Mouse (Mus musculus) thymus, adult 2 months (tissue): ENCODE data around the gene Man1c1. TPM values are rescaled to one million over a fixed set of nuclear protein-coding genes. Genes with fewer than 3 reads are reported as not detected.

Experiments
- DNase-seq: peaks from one replicate; pipeline ENCODE4 v3.0.0; 2021
- H3K27ac ChIP-seq: fragments of 200-500 bp; 2 replicates; pipeline ENCODE4 v1.5.1; 2012; ENCODE audit warnings: low read length, control low read depth; ENCODE audit not compliant: control insufficient read depth, insufficient read depth
- H3K27me3 ChIP-seq: fragments of 200-500 bp; 2 replicates; pipeline ENCODE4 v1.6.1; 2012; ENCODE audit warnings: mild to moderate bottlenecking, low read length, moderate library complexity, mixed read lengths; ENCODE audit not compliant: control insufficient read depth, insufficient read depth
- H3K36me3 ChIP-seq: fragments of 200-500 bp; 2 replicates; pipeline ENCODE4 v1.6.1; 2012; ENCODE audit warnings: mild to moderate bottlenecking, low read length, moderate library complexity; ENCODE audit not compliant: control insufficient read depth, insufficient read depth
- H3K4me1 ChIP-seq: fragments of 200-500 bp; replicated peaks from 2 replicates; pipeline ENCODE4 v1.6.1; 2012; ENCODE audit warnings: low read length; ENCODE audit not compliant: control insufficient read depth, insufficient read depth
- H3K4me3 ChIP-seq: fragments of 200-500 bp; 2 replicates; pipeline ENCODE4 v1.5.1; 2012; ENCODE audit warnings: mild to moderate bottlenecking, low read length, control low read depth, moderate library complexity; ENCODE audit not compliant: control insufficient read depth, insufficient read depth
- CTCF ChIP-seq: fragments of 200-500 bp; IDR thresholded peaks from 2 replicates; pipeline ENCODE4 v1.5.1; 2012; ENCODE audit warnings: mild to moderate bottlenecking, control low read depth, low read length, moderate library complexity, borderline replicate concordance; ENCODE audit not compliant: control insufficient read depth, poor library complexity, insufficient read depth; ENCODE audit errors: extremely low read depth
- POLR2A ChIP-seq: fragments of 200-500 bp; IDR thresholded peaks from 2 replicates; pipeline ENCODE4 v1.6.1; 2012; ENCODE audit warnings: mild to moderate bottlenecking, low read length, control low read depth, moderate library complexity; ENCODE audit not compliant: control insufficient read depth, poor library complexity, insufficient read depth; ENCODE audit errors: extremely low read depth
- WGBS: fragments of 180-500 bp; shearing (Covaris S2); methylation state at CpG from one replicate; pipeline ENCODE4 v1.1.7; 2018; 5-methylcytosine and 5-hydroxymethylcytosine counted together
- polyA plus RNA-seq: library from polyadenylated mRNA; depleted of rRNA; stranded (reverse); fragments of >200 nt; gene quantifications from 2 replicates; pipeline ENCODE4 v1.2.3, GENCODE M21; 2012

Gene Man1c1
- polyA plus RNA-seq, 1 experiment, result 5.5 TPM

- H3K4me1 ChIP-seq, result peaks cover 15% of the 10 kb centered on the region
- no peaks in the 10 kb centered on the region for H3K27me3 ChIP-seq
- no peak overlapping the region for H3K4me3 ChIP-seq
- TF ChIP-seq POLR2A (no peak), CTCF (no peak)
- no peak overlapping the region for H3K27ac ChIP-seq
- WGBS, result 49% methylated on average over 9 of the region's 9 CpGs
- DNase-seq, result no peak
- H3K36me3 ChIP-seq, result no peaks in the 10 kb centered on the region
These were observed 115.8 kb downstream of the Man1c1 start for GRCm38 (mm10) chr4:134588287-134588686.

DNA sequence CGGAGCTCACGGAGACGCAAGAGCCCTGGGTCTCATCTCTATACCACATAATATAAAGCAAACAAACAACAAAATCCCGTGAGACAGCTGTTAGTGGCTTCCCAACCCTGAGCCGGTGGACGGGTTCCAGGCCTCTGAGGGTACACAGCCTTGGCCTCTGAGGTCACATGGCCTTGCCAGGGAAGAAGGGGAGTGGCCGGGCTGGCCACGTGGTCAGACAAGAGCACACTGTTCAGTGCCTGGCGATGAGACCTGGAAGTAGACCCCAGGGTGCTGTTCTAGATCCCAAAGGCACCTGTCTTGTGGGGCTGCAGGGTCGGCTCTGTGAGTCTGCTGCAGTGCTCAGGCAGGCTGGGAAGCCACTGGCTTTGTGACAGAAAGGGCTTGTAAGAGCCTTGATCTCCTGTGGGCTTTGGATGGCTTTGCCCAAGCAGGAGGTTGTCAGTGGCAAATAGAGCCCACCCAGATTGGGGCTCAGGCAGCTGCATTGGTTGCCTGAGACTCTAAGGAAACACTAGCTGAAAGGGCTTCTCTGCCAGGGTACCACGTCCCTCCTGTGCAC is 116.4 kb downstream of the Man1c1 start:
- Histone ChIP-seq H3K27me3 (no peaks in the 10 kb centered on the region), H3K27ac (no peak overlapping the region), H3K4me3 (no peak overlapping the region), H3K36me3 (no peaks in the 10 kb centered on the region), H3K4me1 (peaks cover 14% of the 10 kb centered on the region)
- no peak for DNase-seq
- 69% methylated on average over 11 of the region's 11 CpGs for WGBS
- TF ChIP-seq POLR2A (no peak), CTCF (no peak)

DNA sequence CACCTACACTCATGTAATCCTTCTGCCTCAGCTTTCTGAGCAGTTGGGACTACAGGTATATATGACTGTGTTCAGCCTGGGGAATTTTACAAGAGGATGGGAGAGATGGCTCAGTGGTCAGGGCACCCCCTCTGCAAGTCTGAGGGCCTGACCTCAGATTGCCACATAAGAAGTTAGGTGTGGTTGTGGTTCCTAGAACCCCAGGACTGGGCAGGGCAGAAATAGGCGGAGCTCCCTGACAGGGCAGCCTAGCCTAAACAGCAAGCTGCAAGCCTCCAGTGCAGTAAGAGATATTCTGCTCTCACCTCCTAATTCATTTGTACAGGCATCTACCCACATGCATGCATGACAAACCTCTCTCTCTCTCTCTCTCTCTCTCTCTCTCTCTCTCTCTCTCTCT is 117.5 kb downstream of the Man1c1 start:
- Histone ChIP-seq H3K36me3 (no peaks in the 10 kb centered on the region), H3K4me3 (no peak overlapping the region), H3K27ac (no peak overlapping the region), H3K27me3 (no peaks in the 10 kb centered on the region), H3K4me1 (peaks cover 4% of the 10 kb centered on the region)
- WGBS, result 63% methylated on average over 1 of the region's 1 CpGs
- DNase-seq, result no peak
- TF ChIP-seq POLR2A (no peak), CTCF (no peak)

- WGBS, result 89% methylated on average over 7 of the region's 7 CpGs
- peaks cover 3% of the 10 kb centered on the region for H3K4me1 ChIP-seq
These were observed 118.0 kb downstream of the Man1c1 start for GRCm38 (mm10) chr4:134586126-134586525.

DNA sequence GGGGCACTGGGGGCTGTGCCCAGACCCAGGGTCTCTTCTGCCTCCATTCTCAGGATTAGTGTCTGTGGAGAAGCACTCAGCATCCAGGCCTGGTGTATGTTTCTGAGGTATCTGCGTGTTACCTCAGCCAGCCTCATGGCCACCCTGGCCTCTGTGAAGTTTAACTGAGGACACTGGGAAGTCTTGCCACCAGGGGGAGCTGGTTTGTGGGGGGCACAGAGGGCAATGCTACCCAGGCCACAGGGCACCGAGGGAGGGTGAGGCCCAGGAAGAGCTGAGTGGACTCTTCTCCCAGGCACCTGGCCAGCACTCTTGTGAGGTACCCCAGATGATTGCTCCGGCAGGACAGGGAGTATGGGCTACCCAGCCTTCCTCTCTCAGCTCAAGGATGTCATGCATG is 120.6 kb downstream of the Man1c1 start:
- Histone ChIP-seq H3K36me3 (no peaks in the 10 kb centered on the region), H3K4me1 (peaks cover 3% of the 10 kb centered on the region), H3K27ac (no peak overlapping the region), H3K4me3 (no peak overlapping the region), H3K27me3 (no peaks in the 10 kb centered on the region)
- DNase-seq, result peak; percentile 34
- no peak for TF ChIP-seq POLR2A
- TF ChIP-seq CTCF, result peak; percentile 75; the same call in 1 of the 2 replicates
- WGBS, result 47% methylated on average over 3 of the region's 3 CpGs

More at GRCm38 (mm10) chr4:134586126-134586525, 118.0 kb downstream of the Man1c1 start:
- no peak for TF ChIP-seq POLR2A
- TF ChIP-seq CTCF, result no peak
- Histone ChIP-seq H3K36me3 (no peaks in the 10 kb centered on the region), H3K4me3 (no peak overlapping the region), H3K27me3 (no peaks in the 10 kb centered on the region), H3K27ac (no peak overlapping the region)
- DNase-seq, result no peak

DNA sequence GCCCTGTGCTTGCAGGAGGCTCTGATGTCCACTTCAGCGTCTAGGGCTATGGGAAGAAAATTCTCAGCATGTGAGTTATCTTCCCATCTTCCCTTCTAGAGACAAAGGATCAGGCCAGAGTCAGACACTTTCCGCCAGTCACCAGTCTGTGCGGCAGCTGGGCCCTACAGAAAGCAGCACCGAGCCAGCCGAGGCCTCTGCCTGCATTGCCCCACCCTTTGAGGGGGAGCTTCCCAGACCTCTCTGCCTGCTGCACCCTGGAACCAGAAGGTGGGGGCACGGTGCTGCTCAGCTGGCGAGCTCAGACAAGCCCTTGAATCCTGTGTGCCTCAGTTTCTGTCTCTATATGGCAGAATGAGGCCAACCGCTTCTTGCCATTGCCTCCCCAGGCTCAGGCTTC is 122.7 kb downstream of the Man1c1 start:
- DNase-seq, result no peak
- no peak overlapping the region for H3K27ac ChIP-seq
- no peaks in the 10 kb centered on the region for H3K36me3 ChIP-seq
- H3K4me1 ChIP-seq, result no peaks in the 10 kb centered on the region
- H3K4me3 ChIP-seq, result no peak overlapping the region
- 91% methylated on average over 8 of the region's 8 CpGs for WGBS
- no peaks in the 10 kb centered on the region for H3K27me3 ChIP-seq
- TF ChIP-seq CTCF (no peak), POLR2A (no peak)
